Mouse (Mus musculus) c-Kit-positive CD71-negative TER-119-negative erythroid progenitor cells, embryonic 14.5 days (primary cell): ENCODE measurements around the gene Nfatc3.

Experiments used
- DNase-seq: peaks from one replicate; pipeline ENCODE4 v3.0.0-alpha.2; 2013; ENCODE audit warnings: low read depth

The Nfatc3 gene

GRCm38 (mm10) chr8:106059613-106060371 lies 1.2 kb downstream of the Nfatc3 start:
- peak; percentile 33 for DNase-seq

DNA sequence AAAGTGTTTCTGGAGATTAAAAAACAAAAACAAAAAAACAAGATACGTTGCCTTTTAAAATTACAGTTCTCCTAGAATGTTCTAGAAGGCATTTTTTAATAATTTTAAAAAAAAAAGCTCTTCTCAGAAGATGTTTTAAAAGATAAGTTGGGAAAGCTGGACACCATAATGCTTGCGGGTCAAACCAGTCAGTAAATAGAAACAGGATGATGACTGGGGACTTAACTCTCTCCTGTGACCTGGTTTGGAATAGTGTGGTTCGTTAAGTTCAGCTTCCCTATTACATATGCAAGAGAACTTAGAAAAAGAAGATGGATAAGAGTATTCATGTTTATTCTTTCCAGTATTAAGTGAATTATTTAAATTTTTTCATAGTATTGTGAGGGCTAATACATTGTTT lies 1.9 kb downstream of the Nfatc3 start:
- DNase-seq = no peak

GRCm38 (mm10) chr8:106061686-106062085 lies 3.0 kb downstream of the Nfatc3 start:
- no peak for DNase-seq

DNA sequence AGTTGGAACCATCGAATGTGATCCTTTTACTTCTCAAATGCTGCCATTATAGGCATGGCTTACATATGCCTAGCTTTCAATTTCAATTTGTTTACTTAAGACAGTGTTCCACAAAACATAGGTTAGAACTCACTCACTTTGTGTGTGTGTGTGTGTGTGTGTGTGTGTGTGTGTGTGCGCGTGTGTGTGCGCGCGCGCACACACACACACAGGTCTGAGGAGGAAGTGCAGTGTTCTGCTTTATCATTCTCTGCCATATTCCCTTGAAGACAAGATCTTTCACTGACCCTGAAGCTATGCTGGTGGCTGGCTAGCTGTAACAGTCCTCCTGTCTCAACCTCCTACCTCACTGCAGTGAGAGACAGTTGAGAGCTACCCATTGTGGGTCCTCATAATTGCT lies 4.4 kb downstream of the Nfatc3 start:
- no peak for DNase-seq

- no peak for DNase-seq
These were observed 8.1 kb downstream of the Nfatc3 start for GRCm38 (mm10) chr8:106066721-106067120.

- DNase-seq = no peak
These were observed 10.9 kb downstream of the Nfatc3 start for GRCm38 (mm10) chr8:106069565-106069964.

DNA sequence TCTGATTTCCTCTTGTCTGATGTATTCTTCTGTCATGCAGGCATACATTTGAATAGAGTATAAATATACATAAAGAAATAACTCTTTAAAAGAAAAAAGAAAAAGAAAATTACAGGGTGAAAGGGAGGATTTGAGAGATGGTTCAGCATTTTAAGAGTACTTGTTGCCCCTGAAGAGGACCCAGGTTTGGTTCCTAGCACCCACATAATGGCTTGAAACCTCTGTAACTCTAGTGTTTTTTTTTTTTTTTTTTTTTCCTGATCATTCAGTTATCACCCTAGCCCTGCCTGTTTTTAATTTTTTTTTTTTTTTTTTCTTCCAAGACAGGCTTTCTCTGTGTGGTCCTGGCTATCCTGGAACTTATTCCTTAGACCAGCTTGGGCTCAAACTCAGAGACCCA lies 13.5 kb downstream of the Nfatc3 start:
- DNase-seq = no peak

DNA sequence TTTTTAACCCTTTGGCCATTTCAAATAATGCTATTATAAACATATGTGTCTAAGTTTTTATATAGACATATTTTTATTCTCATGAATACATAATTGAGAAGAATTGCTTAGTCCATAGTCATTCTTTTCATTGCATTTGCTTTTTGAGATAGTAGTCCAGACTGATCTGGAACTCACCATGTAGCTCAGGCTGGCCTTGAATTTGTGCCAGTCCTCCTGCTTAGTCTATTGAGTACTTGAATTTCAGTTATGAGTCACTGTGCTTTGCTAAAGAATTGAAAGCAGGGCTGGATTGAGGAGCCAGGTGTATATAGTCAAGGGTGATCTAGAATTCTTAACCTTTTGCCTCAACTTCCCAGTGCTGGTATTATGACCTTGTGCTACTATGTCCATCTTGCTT lies 15.6 kb downstream of the Nfatc3 start:
- DNase-seq = no peak

DNA sequence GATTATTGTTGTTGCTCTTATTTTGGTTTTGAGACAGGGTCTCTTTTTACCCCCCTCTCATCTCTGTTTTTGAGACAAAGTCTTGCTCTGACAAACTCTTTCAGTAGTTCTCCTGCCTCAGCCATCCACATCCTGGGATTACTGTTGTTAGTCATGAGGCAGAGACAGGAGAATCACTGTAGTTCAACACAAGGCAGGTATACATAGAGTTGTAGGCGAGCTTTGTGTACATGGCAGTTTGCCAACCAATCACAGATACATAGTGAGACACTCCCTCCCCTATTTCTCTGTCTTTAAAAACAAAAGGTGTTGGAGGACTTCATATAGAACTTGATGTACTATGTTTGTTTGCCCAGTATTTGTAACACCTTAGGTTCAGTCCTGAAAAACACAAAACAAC lies 16.0 kb downstream of the Nfatc3 start:
- DNase-seq = no peak

DNA sequence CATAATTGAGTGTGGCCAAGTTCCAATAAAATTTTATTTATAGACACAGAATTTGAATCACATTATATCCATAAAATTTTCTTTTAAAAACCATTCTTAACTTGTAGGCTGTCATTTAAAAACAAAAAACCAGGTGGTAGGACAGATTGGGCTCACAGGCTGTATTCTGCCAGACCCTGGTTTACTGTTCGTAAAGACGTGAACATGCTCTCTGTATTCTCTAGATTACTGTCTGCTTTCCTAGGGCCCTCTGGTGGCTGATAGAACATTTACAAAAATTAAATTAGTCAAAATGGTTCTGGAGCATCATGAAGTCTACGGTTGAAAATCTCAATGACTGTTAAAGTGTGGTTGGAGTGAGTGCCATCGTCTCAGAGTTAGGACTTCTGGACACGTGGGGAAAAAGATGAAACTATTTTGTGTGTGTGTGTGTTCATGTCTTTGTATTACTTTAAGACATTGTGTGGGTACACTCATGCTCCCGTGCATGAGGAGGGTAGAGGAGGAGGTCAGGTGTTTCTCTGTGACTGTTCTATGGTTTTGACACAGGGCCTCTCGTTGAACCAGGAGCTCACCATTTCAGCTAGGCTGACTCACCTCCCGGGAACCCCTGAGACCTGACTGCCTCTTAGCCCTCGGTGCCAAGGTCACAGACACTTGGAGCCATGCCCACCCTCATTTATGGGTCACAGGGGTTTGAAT lies 16.7 kb downstream of the Nfatc3 start:
- DNase-seq = no peak

DNA sequence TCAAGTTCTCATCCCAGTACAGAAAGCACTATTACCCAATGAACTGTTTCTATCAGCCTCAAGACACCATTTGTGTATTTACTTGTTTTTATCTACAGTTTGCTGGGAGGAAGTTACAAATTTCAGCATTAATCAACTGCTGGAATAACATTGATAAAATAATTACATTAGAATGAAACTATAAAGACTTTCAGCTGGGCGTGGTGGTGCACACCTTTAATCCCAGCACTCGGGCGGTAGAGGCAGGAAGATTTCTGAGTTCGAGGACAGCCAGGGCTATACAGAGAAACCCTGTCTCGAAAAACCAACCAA lies 17.2 kb downstream of the Nfatc3 start:
- no peak for DNase-seq

DNA sequence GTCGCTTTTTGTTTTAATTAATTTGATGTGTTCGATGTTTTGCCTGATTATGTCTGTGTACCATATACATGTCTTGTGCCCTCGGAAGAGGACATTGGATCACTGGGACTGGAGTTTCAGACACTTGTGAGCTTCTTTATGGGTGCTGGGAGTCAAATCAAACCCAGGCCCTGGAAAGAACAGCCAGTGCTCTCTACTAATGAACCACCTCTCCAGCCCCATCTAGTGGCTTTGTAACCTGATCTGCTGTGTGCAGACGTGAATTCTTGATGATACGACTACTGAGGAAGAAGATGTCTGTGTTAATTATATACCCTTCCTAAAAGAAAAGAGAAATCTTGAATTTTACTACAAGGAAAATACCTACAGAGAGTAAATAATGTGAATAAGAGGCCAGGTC lies 18.0 kb downstream of the Nfatc3 start:
- no peak for DNase-seq

- DNase-seq = no peak
These were observed 18.9 kb downstream of the Nfatc3 start for GRCm38 (mm10) chr8:106077452-106078067.

GRCm38 (mm10) chr8:106102321-106102720 lies 43.7 kb downstream of the Nfatc3 start:
- no peak for DNase-seq

- DNase-seq = no peak
These were observed 45.2 kb downstream of the Nfatc3 start for GRCm38 (mm10) chr8:106103888-106104287.

DNA sequence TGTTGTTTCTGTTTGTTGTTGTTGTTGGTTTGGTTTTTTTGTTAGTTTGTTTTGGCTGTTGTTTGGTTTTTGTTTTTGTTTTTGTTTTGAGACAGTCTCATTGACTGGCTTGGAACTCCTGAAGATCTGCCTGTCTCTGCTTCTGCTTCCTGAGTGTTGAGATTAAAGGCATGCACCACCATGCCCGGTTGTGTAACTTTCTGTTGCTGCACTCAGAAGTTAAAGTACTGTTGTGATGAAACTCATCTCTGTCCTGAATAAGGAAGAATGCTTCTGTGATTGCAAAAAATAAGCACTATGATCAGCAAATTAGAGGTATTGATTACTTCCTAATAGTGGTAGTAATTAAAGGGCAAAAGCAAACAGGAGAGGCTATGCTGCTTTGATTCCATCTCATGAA lies 47.6 kb downstream of the Nfatc3 start:
- DNase-seq = no peak

- DNase-seq = no peak
These were observed 49.4 kb downstream of the Nfatc3 start for GRCm38 (mm10) chr8:106108080-106108479.

- no peak for DNase-seq
These were observed 50.1 kb downstream of the Nfatc3 start for GRCm38 (mm10) chr8:106108729-106109128.

GRCm38 (mm10) chr8:106112041-106112440 lies 53.4 kb downstream of the Nfatc3 start:
- DNase-seq = no peak

GRCm38 (mm10) chr8:106112514-106112913 lies 53.9 kb downstream of the Nfatc3 start:
- no peak for DNase-seq

DNA sequence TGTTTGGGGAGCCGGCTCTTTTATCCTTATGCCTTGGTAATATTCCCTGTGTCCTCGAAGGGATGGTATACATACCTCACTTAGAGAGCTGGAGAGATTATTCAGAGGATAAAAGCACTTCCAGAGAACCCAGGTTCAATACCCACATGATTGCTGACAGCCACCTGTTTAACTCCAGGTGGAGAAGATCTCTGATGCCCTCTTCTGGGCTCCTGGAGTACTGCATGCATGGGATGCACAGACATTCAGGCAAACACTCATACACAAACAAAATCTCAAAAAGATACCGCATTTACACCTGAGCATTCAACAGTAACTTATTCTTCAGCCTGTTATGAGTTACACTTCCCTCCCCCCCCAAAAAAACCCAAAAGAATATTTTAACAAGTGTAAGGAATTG lies 57.3 kb downstream of the Nfatc3 start:
- DNase-seq = no peak

GRCm38 (mm10) chr8:106123443-106123842 lies 64.8 kb downstream of the Nfatc3 start:
- no peak for DNase-seq

GRCm38 (mm10) chr8:106126055-106126454 lies 67.4 kb downstream of the Nfatc3 start:
- no peak for DNase-seq
